Mouse (Mus musculus): ENCODE results near the gene 6330403K07Rik.

DNA sequence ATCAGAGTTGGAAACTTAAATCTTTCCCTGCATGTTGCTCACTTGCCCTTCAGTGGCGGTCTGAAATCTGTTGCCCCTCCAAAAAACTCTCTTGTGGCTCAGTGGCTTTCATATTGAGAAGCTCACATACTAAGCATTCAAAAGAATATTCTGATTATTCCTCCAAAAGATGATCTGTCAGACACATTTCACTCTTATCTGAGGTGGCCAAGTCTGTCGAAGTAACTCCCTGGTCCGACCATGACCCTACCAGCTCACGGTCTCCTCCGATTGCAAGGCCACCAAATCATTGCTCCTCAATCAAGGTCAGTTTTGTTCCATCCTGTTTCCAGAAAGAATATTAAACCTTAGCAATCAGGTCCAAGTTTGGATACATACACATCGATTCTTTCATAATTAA is 26.3 kb downstream of the 6330403K07Rik start:
- no peak for TF ChIP-seq CTCF (IDR thresholded peaks at IDR 0.05; ENCODE audit: borderline replicate concordance, insufficient read depth, low read depth, low read length)
- no peak for TF ChIP-seq POLR2A (IDR thresholded peaks at IDR 0.05; ENCODE audit: borderline replicate concordance, insufficient read depth, low read length)

All from cerebellum, adult 2 months (tissue).